Mouse (Mus musculus) heart, postnatal 0 days (tissue): Measurements from ENCODE around the gene Fxyd1. TPM values are rescaled to one million over a fixed set of nuclear protein-coding genes. Genes with fewer than 3 reads are reported as not detected.

ENCODE experiments used
- ATAC-seq: fragments of 200-750 bp; cut with Nextera tagmentation; 2 replicates; pipeline ENCODE4 v1.8.0; 2017; ENCODE audit warnings: low read depth, moderate number of reproducible peaks, moderate library complexity; ENCODE audit not compliant: insufficient read depth
- DNase-seq: peaks from one replicate; pipeline ENCODE4 v3.0.0-alpha.2; 2016; ENCODE audit warnings: low spot score
- H3K27ac ChIP-seq: fragments of 300-500 bp; sonication (generic); 2 replicates; pipeline ENCODE4 v1.5.1; 2014; ENCODE audit warnings: low read depth, mild to moderate bottlenecking
- H3K27me3 ChIP-seq: fragments of 300-500 bp; sonication (generic); 2 replicates; pipeline ENCODE4 v1.6.1; 2014; ENCODE audit warnings: low read length, mixed read lengths; ENCODE audit not compliant: control insufficient read depth, insufficient read depth
- H3K36me3 ChIP-seq: fragments of 300-500 bp; sonication (generic); replicated peaks from 2 replicates; pipeline ENCODE4 v1.6.1; 2014; ENCODE audit warnings: low read length, mixed read lengths; ENCODE audit not compliant: control insufficient read depth, insufficient read depth
- H3K4me1 ChIP-seq: fragments of 300-500 bp; sonication (generic); 2 replicates; pipeline ENCODE4 v1.6.1; 2014; ENCODE audit warnings: antibody characterized with exemption; ENCODE audit not compliant: control insufficient read depth, insufficient read depth
- H3K4me2 ChIP-seq: fragments of 300-500 bp; sonication (generic); 2 replicates; pipeline ENCODE4 v1.6.1; 2014; ENCODE audit warnings: low read depth, mild to moderate bottlenecking, low read length, moderate library complexity
- H3K4me3 ChIP-seq: fragments of 300-500 bp; sonication (generic); 2 replicates; pipeline ENCODE4 v1.5.1; 2014; ENCODE audit warnings: low read depth, low read length
- H3K9ac ChIP-seq: fragments of 300-500 bp; sonication (generic); replicated peaks from 2 replicates; pipeline ENCODE4 v1.6.1; 2014; ENCODE audit warnings: low read depth, low read length, mixed read lengths
- H3K9me3 ChIP-seq: fragments of 300-500 bp; sonication (generic); replicated peaks from 2 replicates; pipeline ENCODE4 v1.6.1; 2016; ENCODE audit warnings: low read length; ENCODE audit not compliant: control insufficient read depth
- CTCF ChIP-seq: IDR thresholded peaks from 2 replicates; pipeline ENCODE4 v1.5.1; 2016; ENCODE audit warnings: antibody characterized with exemption, control low read depth, low read depth
- EP300 ChIP-seq: IDR thresholded peaks from 2 replicates; pipeline ENCODE4 v1.6.1; 2016; ENCODE audit warnings: antibody characterized with exemption, low read depth
- WGBS: fragments of 180-500 bp; shearing (Covaris S2); extraction: QIAGEN DNeasy Blood & Tissue Kit; methylation state at CpG from one replicate; pipeline ENCODE4 v1.1.7; 2014; 5-methylcytosine and 5-hydroxymethylcytosine counted together
- polyA plus RNA-seq: library from polyadenylated mRNA; unstranded; fragments of >200 nt; fragmentation: Nextera tagmentation; extraction: Ambion mirVana; gene quantifications from 2 replicates; pipeline ENCODE4 v1.2.1, GENCODE M21; 2015
- total RNA-seq: library from RNA; depleted of rRNA; stranded (reverse); fragments of >200 nt; gene quantifications from 2 replicates; pipeline ENCODE4 v1.2.3, GENCODE M21; 2014; ENCODE audit warnings: low replicate concordance; rRNA removed

The Fxyd1 gene
- 499 and 572 TPM in 2 replicates for total RNA-seq
- polyA plus RNA-seq = 1,579 and 1,586 TPM in 2 replicates

GRCm38 (mm10) chr7:31057071-31057470 is at the start of gene Fxyd1:
Gene Fxyd1 (minus strand): TSS chr7:31057199.
- DNase-seq (no peak), ATAC-seq (no peak)
- peak within 1 kb of the TSS; percentile 98 for H3K27ac ChIP-seq
- H3K9me3 ChIP-seq = no peaks in the 10 kb centered on the region
- 68% methylated on average over 2 of the region's 2 CpGs for WGBS
- TF ChIP-seq CTCF = no peak
- no peak for TF ChIP-seq EP300
- no peaks in the 10 kb centered on the region for H3K36me3 ChIP-seq
- H3K4me2 ChIP-seq = peak within 1 kb of the TSS; percentile 70; the same call in 1 of the 2 replicates
- no peak within 1 kb of the TSS for H3K9ac ChIP-seq
- peaks cover 14% of the 10 kb centered on the region for H3K4me1 ChIP-seq
- H3K4me3 ChIP-seq = no peak within 1 kb of the TSS
- peaks cover 10% of the 10 kb centered on the region for H3K27me3 ChIP-seq

- TF ChIP-seq EP300 (no peak), CTCF (no peak)
- no peaks in the 10 kb centered on the region for H3K36me3 ChIP-seq
- H3K27ac ChIP-seq = no peak overlapping the region
- no peak overlapping the region for H3K4me2 ChIP-seq
- H3K4me3 ChIP-seq = no peak overlapping the region
- 53% methylated on average over 3 of the region's 3 CpGs for WGBS
- ATAC-seq (no peak), DNase-seq (no peak)
- no peak overlapping the region for H3K9ac ChIP-seq
- H3K4me1 ChIP-seq = peaks cover 4% of the 10 kb centered on the region; the same call in 1 of the 2 replicates
- no peaks in the 10 kb centered on the region for H3K9me3 ChIP-seq
- H3K27me3 ChIP-seq = peaks cover 9% of the 10 kb centered on the region; the same call in 1 of the 2 replicates
Observed at GRCm38 (mm10) chr7:31106166-31106565, 49.2 kb upstream of the Fxyd1 start.

- TF ChIP-seq EP300 (no peak), CTCF (peak; percentile 69)
- WGBS = 30% methylated on average over 15 of the region's 15 CpGs
- no peak overlapping the region for H3K4me3 ChIP-seq
- H3K4me1 ChIP-seq = peaks cover 4% of the 10 kb centered on the region; the same call in 1 of the 2 replicates
- no peaks in the 10 kb centered on the region for H3K9me3 ChIP-seq
- peak; percentile 54 for DNase-seq
- H3K9ac ChIP-seq = no peak overlapping the region
- H3K36me3 ChIP-seq = no peaks in the 10 kb centered on the region
- H3K4me2 ChIP-seq = no peak overlapping the region
- peaks cover 9% of the 10 kb centered on the region; the same call in 1 of the 2 replicates for H3K27me3 ChIP-seq
- ATAC-seq = no peak
- H3K27ac ChIP-seq = no peak overlapping the region
Observed at GRCm38 (mm10) chr7:31105061-31105768, 48.2 kb upstream of the Fxyd1 start.

GRCm38 (mm10) chr7:31100786-31101185 is 43.8 kb upstream of the Fxyd1 start:
- DNase-seq (no peak), ATAC-seq (no peak)
- no peak overlapping the region for H3K4me3 ChIP-seq
- TF ChIP-seq CTCF = no peak
- no peak for TF ChIP-seq EP300
- H3K9me3 ChIP-seq = no peaks in the 10 kb centered on the region
- no peak overlapping the region for H3K9ac ChIP-seq
- H3K27ac ChIP-seq = no peak overlapping the region
- peaks cover 9% of the 10 kb centered on the region; the same call in 1 of the 2 replicates for H3K27me3 ChIP-seq
- H3K4me1 ChIP-seq = no peaks in the 10 kb centered on the region
- H3K36me3 ChIP-seq = no peaks in the 10 kb centered on the region
- WGBS = 53% methylated on average over 14 of the region's 14 CpGs
- H3K4me2 ChIP-seq = no peak overlapping the region

DNA sequence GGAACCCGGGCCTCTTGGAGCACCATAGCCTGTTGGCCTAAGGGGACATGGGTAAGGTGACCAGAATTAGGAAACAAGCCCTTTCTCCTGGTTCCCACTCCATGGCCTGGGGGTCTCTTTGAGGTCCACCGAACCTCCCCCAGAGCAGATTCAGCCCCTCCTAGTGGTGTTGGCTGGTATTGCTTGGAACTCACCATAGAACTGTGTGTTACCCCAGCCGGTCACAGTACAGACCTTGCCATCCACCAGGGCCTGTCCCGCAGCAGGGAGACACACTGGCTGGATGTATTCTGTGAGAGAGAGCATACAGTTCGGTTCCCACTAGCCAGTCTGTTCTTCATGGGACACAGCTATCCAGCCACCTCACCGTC is 42.6 kb upstream of the Fxyd1 start:
- no peak for ATAC-seq
- TF ChIP-seq CTCF = no peak
- no peak for DNase-seq
- no peaks in the 10 kb centered on the region for H3K36me3 ChIP-seq
- H3K9me3 ChIP-seq = no peaks in the 10 kb centered on the region
- H3K9ac ChIP-seq = no peak overlapping the region
- no peak overlapping the region for H3K4me3 ChIP-seq
- no peak overlapping the region for H3K4me2 ChIP-seq
- no peak overlapping the region for H3K27ac ChIP-seq
- H3K27me3 ChIP-seq = peaks cover 9% of the 10 kb centered on the region; the same call in 1 of the 2 replicates
- no peaks in the 10 kb centered on the region for H3K4me1 ChIP-seq
- 77% methylated on average over 6 of the region's 6 CpGs for whole genome bisulfite sequencing
